Mouse (Mus musculus) liver, embryonic 12.5 days (tissue): ENCODE data around the gene Abcb8. TPM values are rescaled to one million over a fixed set of nuclear protein-coding genes. Genes with fewer than 3 reads are reported as not detected.
A peak's percentile ranks its signal among the peaks of the same experiment; 100 is the strongest.

Source experiments
- ATAC-seq: fragments of 200-750 bp; cut with Nextera tagmentation; 2 replicates; pipeline ENCODE4 v1.8.0; 2017; ENCODE audit warnings: moderate number of reproducible peaks, mild to moderate bottlenecking, moderate library complexity
- H3K27ac ChIP-seq: fragments of 300-500 bp; sonication (generic); 2 replicates; pipeline ENCODE4 v1.5.1; 2016; ENCODE audit warnings: mild to moderate bottlenecking
- H3K27me3 ChIP-seq: fragments of 300-500 bp; sonication (generic); replicated peaks from 2 replicates; pipeline ENCODE4 v1.6.1; 2016; ENCODE audit warnings: mild to moderate bottlenecking, moderate library complexity
- H3K36me3 ChIP-seq: fragments of 300-500 bp; sonication (generic); 2 replicates; pipeline ENCODE4 v1.6.1; 2016; ENCODE audit warnings: mild to moderate bottlenecking, moderate library complexity
- H3K4me1 ChIP-seq: fragments of 300-500 bp; sonication (generic); 2 replicates; pipeline ENCODE4 v1.6.1; 2016
- H3K4me2 ChIP-seq: fragments of 300-500 bp; sonication (generic); 2 replicates; pipeline ENCODE4 v1.6.1; 2016; ENCODE audit warnings: mild to moderate bottlenecking, moderate library complexity
- H3K4me3 ChIP-seq: fragments of 300-500 bp; sonication (generic); 2 replicates; pipeline ENCODE4 v1.5.1; 2016; ENCODE audit warnings: mild to moderate bottlenecking, moderate library complexity
- H3K9ac ChIP-seq: fragments of 300-500 bp; sonication (generic); 2 replicates; pipeline ENCODE4 v1.6.1; 2016; ENCODE audit warnings: mild to moderate bottlenecking, moderate library complexity
- H3K9me3 ChIP-seq: fragments of 300-500 bp; sonication (generic); replicated peaks from 2 replicates; pipeline ENCODE4 v1.6.1; 2016; ENCODE audit warnings: mild to moderate bottlenecking, moderate library complexity
- WGBS: fragments of 180-500 bp; shearing (Covaris S2); methylation state at CpG from one replicate; pipeline ENCODE4 v1.1.7; 2016; ENCODE audit not compliant: insufficient replicate concordance; 5-methylcytosine and 5-hydroxymethylcytosine counted together
- polyA plus RNA-seq: library from polyadenylated mRNA; unstranded; fragments of >200 nt; fragmentation: Nextera tagmentation; extraction: Ambion mirVana; gene quantifications from 2 replicates; pipeline ENCODE4 v1.2.1, GENCODE M21; 2016

Gene Abcb8
- polyA plus RNA-seq, 1 experiment from 2014 or later, result 34.1 TPM

GRCm38 (mm10) chr5:24373807-24374206, 19.7 kb upstream of the Abcb8 start:
- ATAC-seq, result no peak

GRCm38 (mm10) chr5:24374216-24374615, 19.2 kb upstream of the Abcb8 start:
- Histone ChIP-seq H3K4me3 (no peak overlapping the region), H3K4me2 (no peak overlapping the region), H3K9me3 (no peaks in the 10 kb centered on the region), H3K4me1 (no peaks in the 10 kb centered on the region), H3K27me3 (peaks cover 50% of the 10 kb centered on the region; the same call in 1 of the 2 replicates), H3K27ac (no peak overlapping the region), H3K9ac (no peak overlapping the region), H3K36me3 (no peaks in the 10 kb centered on the region)
- ATAC-seq, result no peak
- WGBS, result 64% methylated on average over 6 of the region's 6 CpGs

More at GRCm38 (mm10) chr5:24373807-24374206, 19.7 kb upstream of the Abcb8 start:
- Histone ChIP-seq H3K4me2 (no peak overlapping the region), H3K27ac (no peak overlapping the region), H3K27me3 (peaks cover 50% of the 10 kb centered on the region; the same call in 1 of the 2 replicates), H3K4me3 (no peak overlapping the region), H3K36me3 (no peaks in the 10 kb centered on the region), H3K9me3 (no peaks in the 10 kb centered on the region), H3K4me1 (no peaks in the 10 kb centered on the region), H3K9ac (no peak overlapping the region)
- 67% methylated on average over 5 of the region's 5 CpGs for WGBS

GRCm38 (mm10) chr5:24374666-24375328, 18.7 kb upstream of the Abcb8 start:
- no peak overlapping the region for H3K4me3 ChIP-seq
- H3K27me3 ChIP-seq, result peaks cover 52% of the 10 kb centered on the region
- H3K9ac ChIP-seq, result no peak overlapping the region
- no peaks in the 10 kb centered on the region for H3K36me3 ChIP-seq
- H3K4me1 ChIP-seq, result no peaks in the 10 kb centered on the region
- H3K4me2 ChIP-seq, result no peak overlapping the region
- H3K9me3 ChIP-seq, result no peaks in the 10 kb centered on the region
- no peak for ATAC-seq
- 58% methylated on average over 7 of the region's 7 CpGs for WGBS
- H3K27ac ChIP-seq, result no peak overlapping the region

GRCm38 (mm10) chr5:24378700-24379099, 14.8 kb upstream of the Abcb8 start:
- Histone ChIP-seq H3K36me3 (no peaks in the 10 kb centered on the region), H3K9me3 (no peaks in the 10 kb centered on the region), H3K4me1 (peaks cover 12% of the 10 kb centered on the region), H3K27me3 (peaks cover 58% of the 10 kb centered on the region), H3K4me2 (no peak overlapping the region), H3K9ac (no peak overlapping the region), H3K27ac (no peak overlapping the region), H3K4me3 (no peak overlapping the region)
- ATAC-seq, result no peak
- 55% methylated on average over 2 of the region's 2 CpGs for WGBS

- H3K9me3 ChIP-seq, result no peaks in the 10 kb centered on the region
- no peaks in the 10 kb centered on the region for H3K36me3 ChIP-seq
- peaks cover 60% of the 10 kb centered on the region for H3K27me3 ChIP-seq
- ATAC-seq, result no peak
- H3K9ac ChIP-seq, result no peak overlapping the region
- H3K4me1 ChIP-seq, result peaks cover 20% of the 10 kb centered on the region
- no peak overlapping the region for H3K4me3 ChIP-seq
- WGBS, result 69% methylated on average over 4 of the region's 4 CpGs
- H3K4me2 ChIP-seq, result no peak overlapping the region
- H3K27ac ChIP-seq, result no peak overlapping the region
Observed at GRCm38 (mm10) chr5:24379501-24379900, 14.0 kb upstream of the Abcb8 start.

GRCm38 (mm10) chr5:24380499-24380898, 13.0 kb upstream of the Abcb8 start:
- H3K9ac ChIP-seq, result no peak overlapping the region
- no peak overlapping the region for H3K27ac ChIP-seq
- 63% methylated on average over 4 of the region's 4 CpGs for WGBS
- H3K4me1 ChIP-seq, result peaks cover 23% of the 10 kb centered on the region
- H3K27me3 ChIP-seq, result peaks cover 69% of the 10 kb centered on the region
- no peaks in the 10 kb centered on the region for H3K36me3 ChIP-seq
- H3K4me3 ChIP-seq, result no peak overlapping the region
- no peak for ATAC-seq
- no peaks in the 10 kb centered on the region for H3K9me3 ChIP-seq
- H3K4me2 ChIP-seq, result no peak overlapping the region

GRCm38 (mm10) chr5:24381486-24381885, 12.0 kb upstream of the Abcb8 start:
- Histone ChIP-seq H3K4me3 (no peak overlapping the region), H3K9ac (no peak overlapping the region), H3K4me1 (peaks cover 23% of the 10 kb centered on the region), H3K4me2 (no peak overlapping the region), H3K27me3 (peaks cover 79% of the 10 kb centered on the region), H3K27ac (no peak overlapping the region), H3K9me3 (no peaks in the 10 kb centered on the region), H3K36me3 (no peaks in the 10 kb centered on the region)
- WGBS, result 61% methylated on average over 6 of the region's 6 CpGs
- ATAC-seq, result no peak

- H3K36me3 ChIP-seq, result no peaks in the 10 kb centered on the region
- WGBS, result 58% methylated on average over 2 of the region's 2 CpGs
Observed at GRCm38 (mm10) chr5:24381988-24382387, 11.5 kb upstream of the Abcb8 start.

GRCm38 (mm10) chr5:24383026-24383859, 10.2 kb upstream of the Abcb8 start:
- 2% methylated on average over 34 of the region's 34 CpGs for WGBS

More at GRCm38 (mm10) chr5:24381988-24382387, 11.5 kb upstream of the Abcb8 start:
- no peak overlapping the region for H3K27ac ChIP-seq
- ATAC-seq, result no peak
- H3K9ac ChIP-seq, result no peak overlapping the region
- peaks cover 23% of the 10 kb centered on the region for H3K4me1 ChIP-seq
- H3K9me3 ChIP-seq, result no peaks in the 10 kb centered on the region
- peaks cover 80% of the 10 kb centered on the region for H3K27me3 ChIP-seq
- H3K4me3 ChIP-seq, result no peak overlapping the region
- H3K4me2 ChIP-seq, result no peak overlapping the region

GRCm38 (mm10) chr5:24384407-24384806, 9.1 kb upstream of the Abcb8 start:
- H3K4me3 ChIP-seq, result no peak overlapping the region
- H3K27me3 ChIP-seq, result peaks cover 81% of the 10 kb centered on the region
- no peak overlapping the region for H3K9ac ChIP-seq
- H3K27ac ChIP-seq, result no peak overlapping the region
- no peak for ATAC-seq
- no peaks in the 10 kb centered on the region for H3K36me3 ChIP-seq
- no peaks in the 10 kb centered on the region for H3K9me3 ChIP-seq
- H3K4me1 ChIP-seq, result peaks cover 43% of the 10 kb centered on the region
- WGBS, result 27% methylated on average over 6 of the region's 6 CpGs
- H3K4me2 ChIP-seq, result peak overlapping the region; percentile 87; the same call in 1 of the 2 replicates

More at GRCm38 (mm10) chr5:24383026-24383859, 10.2 kb upstream of the Abcb8 start:
- Histone ChIP-seq H3K9me3 (no peaks in the 10 kb centered on the region), H3K27ac (peak overlapping the region; percentile 28; the same call in 1 of the 2 replicates), H3K27me3 (peaks cover 81% of the 10 kb centered on the region), H3K9ac (peak overlapping the region; percentile 64), H3K36me3 (no peaks in the 10 kb centered on the region), H3K4me1 (peaks cover 34% of the 10 kb centered on the region), H3K4me3 (peak overlapping the region; percentile 63), H3K4me2 (peak overlapping the region; percentile 87)
- peak; percentile 94 for ATAC-seq

- Histone ChIP-seq H3K9ac (no peak overlapping the region), H3K27ac (no peak overlapping the region), H3K9me3 (no peaks in the 10 kb centered on the region), H3K4me2 (no peak overlapping the region), H3K36me3 (no peaks in the 10 kb centered on the region), H3K4me1 (peaks cover 47% of the 10 kb centered on the region), H3K4me3 (no peak overlapping the region), H3K27me3 (peaks cover 81% of the 10 kb centered on the region)
- no peak for ATAC-seq
- WGBS, result 77% methylated on average over 5 of the region's 5 CpGs
Observed at GRCm38 (mm10) chr5:24385374-24385773, 8.1 kb upstream of the Abcb8 start.

- ATAC-seq, result no peak
- Histone ChIP-seq H3K9me3 (no peaks in the 10 kb centered on the region), H3K4me2 (no peak overlapping the region), H3K4me3 (no peak overlapping the region), H3K36me3 (no peaks in the 10 kb centered on the region), H3K27ac (no peak overlapping the region), H3K27me3 (peaks cover 78% of the 10 kb centered on the region), H3K9ac (no peak overlapping the region), H3K4me1 (peaks cover 47% of the 10 kb centered on the region)
- 72% methylated on average over 10 of the region's 10 CpGs for WGBS
Observed at GRCm38 (mm10) chr5:24385887-24386550, 7.4 kb upstream of the Abcb8 start.
